Mouse (Mus musculus) B cell, adult (primary cell): Measurements from ENCODE around the gene Serpine2. TPM values are rescaled to one million over a fixed set of nuclear protein-coding genes. Genes with fewer than 3 reads are reported as not detected.

Experiments
- total RNA-seq: library from RNA; stranded (reverse); gene quantifications from 4 replicates; pipeline ENCODE4 v1.2.4, GENCODE M21; 2023; ENCODE audit not compliant: inconsistent age

Serpine2 gene
- 2.9 to 5.1 TPM (median 4.2 TPM) in 4 replicates for total RNA-seq

GRCm38 (mm10) chr1:79861130-79861942 lies at the start of gene Serpine2:
Gene Serpine2, minus strand, starts transcription at chr1:79861180.

GRCm38 (mm10) chr1:79775927-79776458 lies 85.0 kb downstream of the Serpine2 start, which contains the start of the genes Mrpl44 and Wdfy1:
Gene Mrpl44, plus strand, starts transcription at chr1:79776018.
Gene Wdfy1, minus strand, starts transcription at chr1:79776143.

Other genes with a start within 250 kb of the Serpine2 start
- gene Ap1s3, start 189.2 kb downstream of the Serpine2 start, total RNA-seq, result 29.3 to 48.9 TPM (median 35.1 TPM) in 4 replicates
- gene Mrpl44, start 85.2 kb downstream of the Serpine2 start, total RNA-seq, result 16.8 to 17.9 TPM (median 17.6 TPM) in 4 replicates
- 41.5 to 53.5 TPM (median 47.6 TPM) in 4 replicates for gene Wdfy1, start 85.0 kb downstream of the Serpine2 start, total RNA-seq